Mouse (Mus musculus): ENCODE results near the gene Mthfr.
A peak's percentile ranks its signal among the peaks of the same experiment; 100 is the strongest.

The Mthfr gene

DNA sequence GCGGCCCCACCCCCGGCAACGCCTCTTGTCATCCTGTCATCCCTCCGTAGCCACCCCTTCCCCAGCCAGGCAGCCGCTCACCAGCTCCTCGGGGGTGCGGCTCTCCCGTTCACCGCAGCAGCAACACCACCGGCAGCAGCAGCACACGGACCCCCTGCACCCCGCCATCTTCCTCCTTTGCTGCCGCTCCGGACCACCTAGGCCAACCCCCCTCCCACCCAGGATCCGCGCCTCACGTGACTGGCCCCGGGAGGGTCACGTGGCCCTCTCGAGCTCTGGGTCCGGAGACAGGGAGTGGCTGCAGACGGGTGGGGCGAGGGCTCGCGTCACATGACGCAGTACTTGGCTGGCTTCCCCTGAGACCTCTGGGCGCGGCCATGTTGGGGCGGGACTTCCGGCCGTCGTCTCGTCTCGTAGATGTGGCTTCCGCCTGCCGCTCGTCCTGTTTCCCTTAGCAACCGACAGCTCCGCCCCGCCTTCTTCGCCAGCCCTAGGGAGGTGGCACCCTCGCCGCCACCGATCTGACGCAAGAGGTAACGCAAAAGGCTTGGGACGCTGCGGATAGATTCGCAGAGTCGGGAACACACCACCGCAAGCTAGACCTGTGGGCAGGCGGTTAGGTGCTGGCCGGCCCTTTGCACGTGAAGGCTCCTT lies at the start of gene Mthfr, which contains the start of gene Clcn6:
Gene Mthfr, plus strand, starts transcription at position 478 of the 654 bp plus-strand sequence.
Gene Clcn6, minus strand, starts transcription at position 222 of the 654 bp plus-strand sequence.
- DNase-seq (ENCODE audit: low read depth), result peak; percentile 99

GRCm38 (mm10) chr4:147993571-147994095 lies 45.2 kb upstream of the Mthfr start:
- peak; percentile 3 for DNase-seq (ENCODE audit: low read depth)

DNA sequence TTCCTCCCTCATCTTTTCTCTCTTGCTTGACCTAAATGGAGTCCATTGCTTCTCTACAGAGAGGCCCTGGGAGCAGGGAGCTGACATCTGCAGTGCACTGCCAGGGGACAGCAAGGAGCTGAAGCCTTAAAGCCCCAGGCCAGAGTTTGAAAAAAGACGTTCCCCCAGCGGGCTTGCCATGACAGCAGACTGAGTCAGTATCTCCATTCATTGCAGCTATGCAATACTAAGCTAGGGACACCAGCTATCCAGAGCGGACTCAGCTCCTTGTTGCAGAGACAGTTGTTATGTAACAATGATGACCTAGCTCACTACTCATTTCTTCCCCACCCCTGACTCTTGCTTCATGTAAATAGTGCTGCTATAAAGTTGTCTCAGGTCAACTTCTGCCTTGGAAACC lies 43.6 kb upstream of the Mthfr start:
- DNase-seq (ENCODE audit: low read depth), result no peak

GRCm38 (mm10) chr4:148000202-148000772 lies 38.6 kb upstream of the Mthfr start, which contains the start of gene Nppa:
Nppa (plus strand) TSS chr4:148000722.
- DNase-seq (ENCODE audit: low read depth), result no peak

- DNase-seq (ENCODE audit: low read depth), result no peak
Observed at GRCm38 (mm10) chr4:148001013-148001789, 37.7 kb upstream of the Mthfr start.

- no peak for DNase-seq (ENCODE audit: low read depth)
Observed at GRCm38 (mm10) chr4:148001866-148002265, 37.0 kb upstream of the Mthfr start.

- no peak for DNase-seq (ENCODE audit: low read depth)
Observed at GRCm38 (mm10) chr4:148004361-148004760, 34.5 kb upstream of the Mthfr start.

GRCm38 (mm10) chr4:148008412-148008811 lies 30.5 kb upstream of the Mthfr start:
- DNase-seq (ENCODE audit: low read depth), result peak; percentile 23

- no peak for DNase-seq (ENCODE audit: low read depth)
Observed at GRCm38 (mm10) chr4:148009641-148010040, 29.2 kb upstream of the Mthfr start.

GRCm38 (mm10) chr4:148011332-148011731 lies 27.5 kb upstream of the Mthfr start:
- no peak for DNase-seq (ENCODE audit: low read depth)

DNA sequence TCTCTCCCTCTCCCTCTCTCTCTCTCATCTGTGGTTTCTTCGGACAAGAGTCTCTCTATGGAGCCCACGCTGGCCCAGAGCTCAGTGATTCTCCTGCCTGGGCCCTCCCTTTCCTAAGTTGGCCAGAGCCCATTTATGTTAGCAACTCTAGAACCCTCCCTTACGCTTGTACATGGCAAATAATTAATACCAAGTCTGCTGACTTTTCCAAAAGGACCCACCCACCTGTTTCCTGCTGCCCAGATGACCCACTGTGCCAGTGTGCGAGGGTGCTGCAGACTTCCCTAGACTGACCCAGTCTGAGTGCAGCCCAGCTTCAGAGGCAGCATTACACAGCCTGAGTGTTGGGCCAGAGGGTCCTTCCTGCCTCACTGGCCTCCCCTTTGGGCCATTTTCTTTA lies 26.7 kb upstream of the Mthfr start:
- DNase-seq (ENCODE audit: low read depth), result no peak

GRCm38 (mm10) chr4:148015418-148015817 lies 23.5 kb upstream of the Mthfr start:
- peak; percentile 13 for DNase-seq (ENCODE audit: low read depth)

DNA sequence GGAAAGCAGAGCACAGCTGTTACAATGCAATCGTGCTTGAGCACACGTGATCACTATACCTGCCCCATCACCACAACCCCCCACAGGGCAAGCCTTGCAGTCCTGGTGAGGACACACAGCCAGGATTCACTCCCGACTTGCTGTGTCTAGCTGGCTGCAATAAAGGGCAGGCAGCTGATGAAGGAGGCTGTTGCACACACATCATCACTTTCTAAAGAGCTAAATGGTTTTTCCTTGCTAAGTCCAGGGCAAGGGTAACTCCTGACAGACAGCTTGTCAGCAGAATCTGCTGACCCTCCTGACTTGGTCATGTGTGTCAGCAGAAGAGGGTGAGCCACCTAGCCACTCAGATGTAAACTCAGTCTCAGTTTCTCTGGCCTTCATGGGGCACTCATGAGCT lies 21.9 kb upstream of the Mthfr start:
- DNase-seq (ENCODE audit: low read depth), result no peak

- DNase-seq (ENCODE audit: low read depth), result no peak
Observed at GRCm38 (mm10) chr4:148018410-148018809, 20.5 kb upstream of the Mthfr start.

DNA sequence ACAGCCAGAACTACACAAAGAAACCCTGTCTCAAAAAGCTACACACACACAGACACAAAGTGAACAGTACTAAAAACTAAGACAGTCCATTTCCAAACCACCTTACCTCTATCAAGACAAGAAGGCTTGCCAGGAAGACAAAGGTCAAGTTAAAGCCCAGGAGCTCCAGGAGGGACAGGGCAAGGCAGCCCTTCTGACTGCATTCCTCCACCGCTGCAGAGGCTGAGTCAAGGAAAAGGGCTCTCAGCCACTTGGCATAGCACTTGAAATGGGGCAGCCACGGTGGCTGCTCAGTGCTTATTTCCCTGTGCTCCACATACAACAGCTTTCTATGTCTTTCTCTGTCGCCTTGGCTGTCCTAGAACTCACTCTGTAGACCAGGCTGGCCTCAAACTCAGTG lies 14.9 kb upstream of the Mthfr start:
- no peak for DNase-seq (ENCODE audit: low read depth)

DNA sequence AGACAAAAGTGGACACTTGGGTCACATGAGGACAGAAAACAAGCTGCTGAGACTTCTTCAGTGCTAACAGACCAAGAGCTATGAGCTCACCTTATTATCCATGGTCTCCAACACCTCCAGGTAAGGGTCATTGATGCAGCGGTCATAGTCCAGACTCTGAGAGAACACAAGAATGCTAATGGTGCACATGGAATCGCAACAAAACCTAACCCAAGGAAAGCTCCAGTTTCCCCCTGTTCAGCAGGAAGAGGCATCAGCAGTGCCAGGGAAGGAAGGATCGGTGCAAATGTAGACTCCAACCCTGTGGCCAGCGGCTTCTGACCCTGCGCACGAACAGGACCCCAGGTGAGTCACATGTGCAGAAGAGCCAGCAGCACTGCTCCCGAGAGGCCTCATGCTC lies 9.6 kb upstream of the Mthfr start:
- DNase-seq (ENCODE audit: low read depth), result no peak

- DNase-seq (ENCODE audit: low read depth), result no peak
Observed at GRCm38 (mm10) chr4:148030506-148030905, 8.4 kb upstream of the Mthfr start.

- peak; percentile 86 for DNase-seq (ENCODE audit: low read depth)
Observed at GRCm38 (mm10) chr4:148033858-148034410, 4.9 kb upstream of the Mthfr start.

GRCm38 (mm10) chr4:148035440-148035839 lies 3.4 kb upstream of the Mthfr start:
- no peak for DNase-seq (ENCODE audit: low read depth)

DNA sequence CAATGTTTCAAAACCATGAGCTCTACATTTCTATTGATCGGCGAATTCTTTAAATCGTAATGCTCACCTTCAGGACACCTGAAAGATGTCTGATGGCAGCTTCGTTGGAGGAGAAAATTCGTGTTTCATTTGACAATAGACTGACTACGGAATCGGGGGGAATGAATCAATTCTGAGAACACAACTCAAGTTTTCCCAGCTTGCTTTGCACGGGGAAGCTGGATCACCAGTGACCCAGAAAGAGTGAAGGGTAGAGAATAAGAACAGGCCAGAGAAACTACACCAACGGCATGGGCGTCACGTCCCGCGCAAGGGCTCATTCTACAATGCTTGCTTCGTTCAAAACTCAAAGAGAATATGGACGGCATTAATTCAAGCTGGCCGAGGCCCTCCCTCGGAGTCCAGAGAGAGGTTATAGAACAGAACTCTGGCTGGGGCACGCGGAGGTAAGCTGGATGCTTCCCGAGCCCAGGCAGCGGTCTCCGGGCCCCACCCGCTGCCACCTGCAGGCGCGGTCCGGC lies 738 bp upstream of the Mthfr start:
- DNase-seq (ENCODE audit: low read depth), result no peak

DNA sequence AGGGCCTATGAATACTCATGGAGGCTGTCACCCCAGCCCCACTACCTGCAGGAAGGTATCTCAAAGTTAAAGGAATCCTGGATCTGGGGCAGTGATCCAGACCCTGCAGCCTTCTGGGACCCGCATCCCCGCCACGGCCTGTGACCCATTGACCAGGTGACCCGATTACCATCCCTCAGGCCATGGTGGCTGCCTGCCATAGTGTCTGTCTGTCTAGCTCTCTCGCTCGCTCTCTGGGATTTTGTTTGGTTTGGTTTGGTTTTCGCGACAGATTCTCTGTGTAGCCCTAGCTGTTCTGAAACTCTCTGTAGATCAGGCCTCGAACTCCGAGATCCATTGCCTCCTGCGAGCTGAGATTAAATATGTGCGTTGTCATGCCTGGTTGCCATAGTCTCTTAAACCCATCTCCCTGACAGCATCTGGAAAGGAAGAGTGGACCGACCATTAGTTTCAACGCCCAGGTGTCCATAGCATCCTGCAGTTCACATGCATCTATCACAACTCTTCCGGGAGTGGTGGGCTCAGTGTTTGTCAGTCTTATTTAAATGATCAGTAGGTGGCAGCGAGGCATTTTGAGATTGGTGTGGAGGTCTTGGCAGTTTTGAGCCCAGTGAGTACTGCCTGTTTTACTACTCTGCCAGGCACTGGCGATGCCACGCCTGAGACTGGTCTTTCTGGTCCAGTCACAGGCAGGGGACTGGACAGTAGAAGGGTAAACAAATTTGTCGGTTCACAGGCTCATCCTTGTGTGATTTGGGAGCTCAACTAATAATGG lies 564 bp downstream of the Mthfr start:
- DNase-seq (ENCODE audit: low read depth), result no peak

Data from induced T-regulatory cell, adult 2 months (primary cell).